Mouse (Mus musculus) liver, embryonic 18 days (tissue): ENCODE measurements around the gene Tmem150a. TPM values are rescaled to one million over a fixed set of nuclear protein-coding genes. Genes with fewer than 3 reads are reported as not detected.

Experiments used
- polyA plus RNA-seq: library from polyadenylated mRNA; depleted of rRNA; stranded (reverse); fragments of >200 nt; gene quantifications from 2 replicates; pipeline ENCODE4 v1.2.3, GENCODE M21; 2012; rRNA removed

Tmem150a gene
- 110 and 118 TPM in 2 replicates for polyA plus RNA-seq

GRCm38 (mm10) chr6:72355066-72355911, at the start of gene Tmem150a:
Gene Tmem150a (plus strand): TSS chr6:72355447.

GRCm38 (mm10) chr6:72345074-72345567, 10.1 kb upstream of the Tmem150a start, which contains the start of gene Usp39:
Gene Usp39 (minus strand): TSS chr6:72345184.

GRCm38 (mm10) chr6:72347166-72347941, 7.9 kb upstream of the Tmem150a start, which contains the start of gene 0610030E20Rik:
Gene 0610030E20Rik (plus strand): TSS chr6:72347317.

GRCm38 (mm10) chr6:72366844-72367443, 11.7 kb downstream of the Tmem150a start, which contains the start of gene Rnf181:
Gene Rnf181 (minus strand): TSS chr6:72366956.

GRCm38 (mm10) chr6:72380131-72380770, 25.0 kb downstream of the Tmem150a start, which contains the start of gene Vamp5:
Gene Vamp5 (minus strand): TSS chr6:72380468.

GRCm38 (mm10) chr6:72389941-72390771, 34.9 kb downstream of the Tmem150a start, which contains the start of gene Vamp8:
Gene Vamp8 (minus strand): TSS chr6:72390703.

Other genes starting within 250 kb of the Tmem150a start
- 0.82 and 0.95 TPM in 2 replicates for gene Atoh8, start 119.9 kb upstream of the Tmem150a start, polyA plus RNA-seq
- 0.05 and 0.15 TPM in 2 replicates for gene Sftpb, start 50.8 kb upstream of the Tmem150a start, polyA plus RNA-seq
- gene Usp39, start 10.3 kb upstream of the Tmem150a start, polyA plus RNA-seq: 19.8 and 20.1 TPM in 2 replicates
- gene 0610030E20Rik, start 8.1 kb upstream of the Tmem150a start, polyA plus RNA-seq: 10.1 and 12.6 TPM in 2 replicates
- 42.4 and 42.6 TPM in 2 replicates for gene Rnf181, start 11.5 kb downstream of the Tmem150a start, polyA plus RNA-seq
- gene Vamp5, start 25.0 kb downstream of the Tmem150a start, polyA plus RNA-seq: 42.2 and 50.9 TPM in 2 replicates
- gene Vamp8, start 35.3 kb downstream of the Tmem150a start, polyA plus RNA-seq: 162 and 166 TPM in 2 replicates
- gene Ggcx, start 58.9 kb downstream of the Tmem150a start, polyA plus RNA-seq: 21.8 and 25.1 TPM in 2 replicates
- gene Mat2a, start 84.1 kb downstream of the Tmem150a start, polyA plus RNA-seq: 70.1 and 74.0 TPM in 2 replicates
- 0.02 and 0.04 TPM in 2 replicates for gene Sh2d6, start 166.3 kb downstream of the Tmem150a start, polyA plus RNA-seq
- 15.2 and 16.7 TPM in 2 replicates for gene Capg, start 188.9 kb downstream of the Tmem150a start, polyA plus RNA-seq
- 5.0 TPM in 2 replicates for gene Elmod3, start 243.0 kb downstream of the Tmem150a start, polyA plus RNA-seq
- 39.8 and 42.0 TPM in 2 replicates for gene Retsat, start 243.0 kb downstream of the Tmem150a start, polyA plus RNA-seq